Mouse (Mus musculus): ENCODE results near the gene Gm36176. TPM values are rescaled to one million over a fixed set of nuclear protein-coding genes. Genes with fewer than 3 reads are reported as not detected.

Gm36176 gene
- polyA plus RNA-seq, 1 experiment from 2014 or later, result not detected

DNA sequence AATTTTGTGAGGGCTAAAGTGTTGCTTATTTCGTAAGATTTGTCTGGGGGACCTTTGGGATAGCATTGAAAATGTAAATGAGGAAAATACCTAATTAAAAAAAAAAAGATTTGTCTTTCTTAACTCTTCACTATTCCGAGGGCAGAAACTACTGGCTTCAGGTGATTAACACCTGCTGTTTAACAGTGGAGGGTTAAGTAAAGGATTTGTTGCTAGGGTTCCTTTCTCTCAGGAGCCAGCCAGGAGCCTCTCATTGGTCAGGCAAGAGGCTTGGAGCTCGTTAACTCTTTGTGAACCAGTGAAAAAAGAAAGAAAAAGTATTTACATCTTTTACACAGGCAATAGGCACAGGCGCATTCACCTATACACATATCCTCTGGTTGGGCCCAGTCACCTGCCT, 27.4 kb upstream of the Gm36176 start:
- Histone ChIP-seq H3K36me3 (ENCODE audit: control insufficient read depth, insufficient read depth, low read length) (no peaks in the 10 kb centered on the region), H3K27me3 (replicated peaks; ENCODE audit: control insufficient read depth, insufficient read depth, low read length) (no peaks in the 10 kb centered on the region), H3K4me1 (ENCODE audit: control insufficient read depth, insufficient read depth, low read depth, low read length) (no peaks in the 10 kb centered on the region), H3K9me3 (ENCODE audit: control insufficient read depth, low read length) (no peaks in the 10 kb centered on the region; the same call in 1 of the 2 replicates), H3K4me2 (ENCODE audit: low read length) (no peak overlapping the region), H3K4me3 (ENCODE audit: low read length) (no peak overlapping the region), H3K9ac (ENCODE audit: low read depth, low read length) (no peak overlapping the region), H3K27ac (ENCODE audit: low read depth, low read length) (no peak overlapping the region)
- no peak for ATAC-seq
- WGBS, result 36% methylated on average over 4 of the region's 4 CpGs

DNA sequence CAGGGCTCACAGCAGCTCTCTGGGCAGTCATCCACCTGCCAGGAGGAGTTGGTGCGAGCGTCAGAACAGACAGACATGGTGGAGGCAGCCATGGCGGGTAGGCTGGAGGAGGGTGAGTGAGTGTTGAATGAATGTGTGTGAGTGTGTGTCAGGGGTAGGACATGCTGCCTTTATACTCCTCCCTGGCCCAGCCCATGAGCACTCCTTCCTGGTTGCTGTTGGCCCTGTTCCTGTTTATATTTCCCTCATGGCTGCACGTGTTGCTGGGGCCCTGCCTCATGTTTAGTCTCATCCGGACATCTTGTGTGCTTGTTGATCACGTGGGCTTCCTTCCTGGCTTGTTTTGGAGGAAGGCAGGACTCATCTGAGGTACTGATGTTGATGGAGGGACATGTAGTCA, 19.7 kb upstream of the Gm36176 start, which contains the start of gene Krtap10-4:
Krtap10-4 (minus strand) TSS at position 145 of the 400 bp plus-strand sequence.
- Histone ChIP-seq H3K9ac (ENCODE audit: low read depth, low read length) (no peak within 1 kb of the TSS), H3K4me1 (ENCODE audit: control insufficient read depth, insufficient read depth, low read depth, low read length) (no peaks in the 10 kb centered on the region), H3K27ac (ENCODE audit: low read depth, low read length) (no peak within 1 kb of the TSS), H3K9me3 (ENCODE audit: control insufficient read depth, low read length) (no peaks in the 10 kb centered on the region; the same call in 1 of the 2 replicates), H3K4me2 (ENCODE audit: low read length) (no peak within 1 kb of the TSS), H3K27me3 (replicated peaks; ENCODE audit: control insufficient read depth, insufficient read depth, low read length) (no peaks in the 10 kb centered on the region), H3K36me3 (ENCODE audit: control insufficient read depth, insufficient read depth, low read length) (no peaks in the 10 kb centered on the region), H3K4me3 (ENCODE audit: low read length) (no peak within 1 kb of the TSS)
- ATAC-seq, result no peak
- WGBS, result 59% methylated on average over 6 of the region's 6 CpGs

- H3K9me3 ChIP-seq (ENCODE audit: control insufficient read depth, low read length), result no peaks in the 10 kb centered on the region
- H3K4me2 ChIP-seq (ENCODE audit: low read length), result no peak within 1 kb of the TSS
- H3K27me3 ChIP-seq (replicated peaks; ENCODE audit: control insufficient read depth, insufficient read depth, low read length), result no peaks in the 10 kb centered on the region
- H3K9ac ChIP-seq (ENCODE audit: low read depth, low read length), result no peak within 1 kb of the TSS
- no peaks in the 10 kb centered on the region for H3K36me3 ChIP-seq (ENCODE audit: control insufficient read depth, insufficient read depth, low read length)
- no peak within 1 kb of the TSS for H3K27ac ChIP-seq (ENCODE audit: low read depth, low read length)
- H3K4me3 ChIP-seq (ENCODE audit: low read length), result no peak within 1 kb of the TSS
- 78% methylated on average over 9 of the region's 9 CpGs for WGBS
- no peak for ATAC-seq
- H3K4me1 ChIP-seq (ENCODE audit: control insufficient read depth, insufficient read depth, low read depth, low read length), result no peaks in the 10 kb centered on the region
These were observed 11.0 kb upstream of the Gm36176 start, which contains the start of gene Krtap10-10 for GRCm38 (mm10) chr10:77835647-77836046. Krtap10-10 (plus strand) TSS chr10:77835947.

DNA sequence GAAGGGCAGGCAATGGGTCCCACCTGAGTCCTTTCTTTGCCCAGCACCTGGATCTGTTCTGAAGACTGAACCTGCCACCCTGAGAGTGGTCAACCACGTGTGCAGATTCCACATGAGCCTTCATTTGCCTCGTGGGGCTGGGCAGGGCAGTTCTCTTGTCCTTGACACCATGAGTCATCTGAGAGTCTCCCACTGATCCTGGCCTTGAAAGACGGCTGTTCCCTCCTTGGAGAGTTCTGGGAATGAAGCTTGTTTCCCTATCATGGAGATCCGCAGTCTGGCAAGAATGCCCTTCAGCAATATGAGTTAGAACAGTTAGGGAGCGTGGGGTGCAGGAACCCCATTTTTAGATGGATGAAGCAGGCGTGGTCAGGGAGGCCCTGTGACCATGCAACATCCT, 7.6 kb upstream of the Gm36176 start:
- Histone ChIP-seq H3K4me2 (ENCODE audit: low read length) (no peak overlapping the region), H3K9me3 (ENCODE audit: control insufficient read depth, low read length) (peaks cover 7% of the 10 kb centered on the region), H3K27ac (ENCODE audit: low read depth, low read length) (no peak overlapping the region), H3K9ac (ENCODE audit: low read depth, low read length) (no peak overlapping the region), H3K4me3 (ENCODE audit: low read length) (no peak overlapping the region), H3K4me1 (ENCODE audit: control insufficient read depth, insufficient read depth, low read depth, low read length) (no peaks in the 10 kb centered on the region), H3K27me3 (replicated peaks; ENCODE audit: control insufficient read depth, insufficient read depth, low read length) (no peaks in the 10 kb centered on the region), H3K36me3 (ENCODE audit: control insufficient read depth, insufficient read depth, low read length) (no peaks in the 10 kb centered on the region; the same call in 1 of the 2 replicates)
- no peak for ATAC-seq
- WGBS, result 84% methylated on average over 6 of the region's 6 CpGs

DNA sequence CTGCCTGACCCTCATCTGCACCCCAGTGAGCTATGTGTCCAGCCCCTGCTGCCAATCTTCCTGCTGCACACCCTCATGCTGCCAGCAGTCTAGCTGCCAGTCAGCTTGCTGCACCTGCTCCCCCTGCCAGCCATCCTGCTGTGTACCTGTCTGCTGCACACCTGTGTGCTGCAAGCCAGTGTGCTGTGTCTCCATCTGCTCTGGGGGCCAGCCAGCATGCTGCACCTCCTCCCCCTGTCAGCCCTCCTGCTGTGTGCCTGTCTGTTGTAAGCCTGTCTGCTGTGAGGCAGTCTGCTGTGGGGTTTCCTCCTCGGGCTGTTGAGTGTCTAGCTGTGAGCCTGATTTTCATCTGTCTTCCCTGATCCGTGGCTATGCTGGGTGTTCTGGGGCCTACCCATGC, 358 bp downstream of the Gm36176 start:
- Histone ChIP-seq H3K36me3 (ENCODE audit: control insufficient read depth, insufficient read depth, low read length) (no peaks in the 10 kb centered on the region; the same call in 1 of the 2 replicates), H3K4me3 (ENCODE audit: low read length) (no peak overlapping the region), H3K9me3 (ENCODE audit: control insufficient read depth, low read length) (peaks cover 14% of the 10 kb centered on the region), H3K9ac (ENCODE audit: low read depth, low read length) (no peak overlapping the region), H3K27ac (ENCODE audit: low read depth, low read length) (no peak overlapping the region), H3K27me3 (replicated peaks; ENCODE audit: control insufficient read depth, insufficient read depth, low read length) (no peaks in the 10 kb centered on the region), H3K4me2 (ENCODE audit: low read length) (no peak overlapping the region), H3K4me1 (ENCODE audit: control insufficient read depth, insufficient read depth, low read depth, low read length) (no peaks in the 10 kb centered on the region)
- no peak for ATAC-seq
- WGBS, result 23% methylated on average over 2 of the region's 2 CpGs

DNA sequence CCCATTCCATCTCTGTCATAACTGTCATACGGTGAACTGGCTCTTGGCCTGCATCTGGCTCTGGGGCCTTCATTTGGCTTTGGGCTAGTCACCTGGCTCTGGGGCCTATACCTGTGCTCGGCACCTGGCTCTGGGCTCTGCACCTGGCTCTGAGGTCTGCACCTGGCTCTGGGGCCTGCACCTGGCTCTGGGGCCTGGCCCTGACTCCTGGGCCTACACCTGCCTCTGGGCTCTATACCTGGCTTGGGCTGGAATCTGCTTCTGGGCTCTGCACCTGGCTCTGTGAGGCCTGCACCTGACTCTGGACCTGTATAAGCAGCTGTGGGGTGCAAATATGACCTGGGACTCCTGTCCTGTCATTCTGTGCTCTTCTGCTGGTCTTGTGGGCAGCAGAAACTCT, 935 bp downstream of the Gm36176 start:
- no peaks in the 10 kb centered on the region for H3K27me3 ChIP-seq (replicated peaks; ENCODE audit: control insufficient read depth, insufficient read depth, low read length)
- H3K4me1 ChIP-seq (ENCODE audit: control insufficient read depth, insufficient read depth, low read depth, low read length), result no peaks in the 10 kb centered on the region
- no peak for ATAC-seq
- H3K4me3 ChIP-seq (ENCODE audit: low read length), result no peak overlapping the region
- 85% methylated on average over 2 of the region's 2 CpGs for WGBS
- no peaks in the 10 kb centered on the region; the same call in 1 of the 2 replicates for H3K36me3 ChIP-seq (ENCODE audit: control insufficient read depth, insufficient read depth, low read length)
- H3K9ac ChIP-seq (ENCODE audit: low read depth, low read length), result no peak overlapping the region
- H3K9me3 ChIP-seq (ENCODE audit: control insufficient read depth, low read length), result peaks cover 14% of the 10 kb centered on the region
- no peak overlapping the region for H3K27ac ChIP-seq (ENCODE audit: low read depth, low read length)
- H3K4me2 ChIP-seq (ENCODE audit: low read length), result no peak overlapping the region

- no peak within 1 kb of the TSS for H3K4me3 ChIP-seq (ENCODE audit: low read length)
- H3K4me1 ChIP-seq (ENCODE audit: control insufficient read depth, insufficient read depth, low read depth, low read length), result no peaks in the 10 kb centered on the region
- no peaks in the 10 kb centered on the region for H3K36me3 ChIP-seq (ENCODE audit: control insufficient read depth, insufficient read depth, low read length)
- no peaks in the 10 kb centered on the region for H3K27me3 ChIP-seq (replicated peaks; ENCODE audit: control insufficient read depth, insufficient read depth, low read length)
- no peak for ATAC-seq
- H3K9ac ChIP-seq (ENCODE audit: low read depth, low read length), result no peak within 1 kb of the TSS
- no peak within 1 kb of the TSS for H3K4me2 ChIP-seq (ENCODE audit: low read length)
- H3K9me3 ChIP-seq (ENCODE audit: control insufficient read depth, low read length), result no peaks in the 10 kb centered on the region
- WGBS, result 64% methylated on average over 9 of the region's 9 CpGs
- H3K27ac ChIP-seq (ENCODE audit: low read depth, low read length), result no peak within 1 kb of the TSS
These were observed 6.0 kb downstream of the Gm36176 start, which contains the start of gene Gm10318 for GRCm38 (mm10) chr10:77852559-77852958. Gm10318 (plus strand) TSS chr10:77852859.

GRCm38 (mm10) chr10:77861675-77862074, 15.1 kb downstream of the Gm36176 start, which contains the start of gene Gm3285:
Gm3285 (plus strand) TSS chr10:77861975.
- no peak within 1 kb of the TSS for H3K9ac ChIP-seq (ENCODE audit: low read depth, low read length)
- WGBS, result 51% methylated on average over 7 of the region's 7 CpGs
- no peaks in the 10 kb centered on the region for H3K4me1 ChIP-seq (ENCODE audit: control insufficient read depth, insufficient read depth, low read depth, low read length)
- ATAC-seq, result no peak
- no peak within 1 kb of the TSS for H3K27ac ChIP-seq (ENCODE audit: low read depth, low read length)
- no peak within 1 kb of the TSS for H3K4me3 ChIP-seq (ENCODE audit: low read length)
- H3K36me3 ChIP-seq (ENCODE audit: control insufficient read depth, insufficient read depth, low read length), result no peaks in the 10 kb centered on the region
- no peak within 1 kb of the TSS for H3K4me2 ChIP-seq (ENCODE audit: low read length)
- H3K9me3 ChIP-seq (ENCODE audit: control insufficient read depth, low read length), result no peaks in the 10 kb centered on the region
- H3K27me3 ChIP-seq (replicated peaks; ENCODE audit: control insufficient read depth, insufficient read depth, low read length), result no peaks in the 10 kb centered on the region

GRCm38 (mm10) chr10:77864067-77864761, 17.6 kb downstream of the Gm36176 start:
- peak; percentile 85 for ATAC-seq
- 43% methylated on average over 14 of the region's 14 CpGs for WGBS

More at GRCm38 (mm10) chr10:77864067-77864761, 17.6 kb downstream of the Gm36176 start:
- no peaks in the 10 kb centered on the region for H3K27me3 ChIP-seq (replicated peaks; ENCODE audit: control insufficient read depth, insufficient read depth, low read length)
- H3K4me3 ChIP-seq (ENCODE audit: low read length), result peak overlapping the region; percentile 27
- H3K9me3 ChIP-seq (ENCODE audit: control insufficient read depth, low read length), result no peaks in the 10 kb centered on the region
- H3K4me1 ChIP-seq (ENCODE audit: control insufficient read depth, insufficient read depth, low read depth, low read length), result no peaks in the 10 kb centered on the region
- H3K27ac ChIP-seq (ENCODE audit: low read depth, low read length), result no peak overlapping the region
- H3K9ac ChIP-seq (ENCODE audit: low read depth, low read length), result no peak overlapping the region
- H3K36me3 ChIP-seq (ENCODE audit: control insufficient read depth, insufficient read depth, low read length), result no peaks in the 10 kb centered on the region
- peak overlapping the region; percentile 41 for H3K4me2 ChIP-seq (ENCODE audit: low read length)

Measured in hindbrain, embryonic 16.5 days (tissue).